Mouse (Mus musculus): ENCODE results near the gene Prickle2. TPM values are rescaled to one million over a fixed set of nuclear protein-coding genes. Genes with fewer than 3 reads are reported as not detected.

The Prickle2 gene
- polyA plus RNA-seq, 1 experiment: 23.6 TPM

DNA sequence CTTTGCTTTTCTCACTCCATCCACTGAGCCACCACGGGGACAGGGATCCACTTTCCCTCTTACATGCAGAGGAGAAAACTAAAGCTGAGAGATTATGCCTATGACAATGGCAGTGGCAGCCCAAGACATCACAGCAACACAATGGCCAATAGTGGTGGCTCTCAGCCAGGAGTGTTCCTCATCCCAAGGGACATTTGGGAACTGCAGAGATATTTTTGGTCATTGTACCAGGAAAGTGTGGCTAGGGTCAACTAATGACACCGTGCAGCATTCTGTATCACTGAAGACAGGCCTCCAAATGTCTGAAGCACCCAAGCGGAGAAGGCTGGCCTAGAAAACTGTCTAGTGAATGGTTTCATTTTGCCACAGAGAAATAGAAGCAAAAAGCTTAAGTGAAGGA is 91.2 kb downstream of the Prickle2 start:
- no peak overlapping the region for H3K4me3 ChIP-seq (replicated peaks; ENCODE audit: extremely low read depth, low read depth, low read length)
- DNase-seq: no peak
- TF ChIP-seq POLR2A (IDR thresholded peaks at IDR 0.05; ENCODE audit: borderline replicate concordance, extremely low read depth, low read depth, low read length) (no peak), CTCF (IDR thresholded peaks at IDR 0.05; ENCODE audit: insufficient read depth, low read length) (no peak)
- WGBS: 66% methylated on average over 3 of the region's 3 CpGs
- H3K4me1 ChIP-seq (ENCODE audit: control insufficient read depth, insufficient read depth, low read length): 0 out of 2 replicates have a peak, but pooled peaks cover under 1% of the 10 kb centered on the region

DNA sequence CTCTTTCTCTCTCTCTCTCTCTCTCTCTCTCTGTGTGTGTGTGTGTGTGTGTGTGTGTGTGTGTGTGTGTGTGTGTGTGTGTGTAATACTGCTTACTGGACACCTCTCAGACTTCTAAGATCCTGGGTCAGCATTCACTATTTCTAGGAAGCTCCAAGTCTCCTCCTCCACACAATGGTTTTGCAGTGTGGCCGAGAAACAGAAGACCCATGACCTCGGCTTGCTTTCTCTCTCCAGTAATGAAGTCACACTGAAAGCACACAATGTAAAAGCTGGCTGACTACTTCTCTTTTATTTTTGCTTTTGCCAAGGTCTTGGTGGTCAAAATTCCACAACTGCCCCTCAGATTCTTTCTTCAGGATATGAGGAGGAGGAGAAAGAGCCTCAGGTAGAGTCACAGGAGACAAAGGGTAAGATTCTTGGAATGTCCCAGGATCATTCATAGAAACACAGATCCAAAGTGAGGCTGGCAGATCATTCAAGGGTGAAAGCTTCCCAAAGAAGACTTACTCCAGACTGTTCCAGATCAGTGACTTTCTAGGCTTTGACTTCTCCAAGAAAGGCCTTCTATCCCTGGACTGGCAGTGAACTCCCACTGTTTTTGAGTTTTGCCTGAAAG is 93.7 kb downstream of the Prickle2 start:
- peaks cover 5% of the 10 kb centered on the region; the same call in 1 of the 2 replicates for H3K4me1 ChIP-seq (ENCODE audit: control insufficient read depth, insufficient read depth, low read length)
- 44% methylated on average over 2 of the region's 2 CpGs for WGBS
- TF ChIP-seq CTCF (IDR thresholded peaks at IDR 0.05; ENCODE audit: insufficient read depth, low read length): no peak
- no peak for TF ChIP-seq POLR2A (IDR thresholded peaks at IDR 0.05; ENCODE audit: borderline replicate concordance, extremely low read depth, low read depth, low read length)
- no peak overlapping the region for H3K4me3 ChIP-seq (replicated peaks; ENCODE audit: extremely low read depth, low read depth, low read length)
- no peak for DNase-seq

DNA sequence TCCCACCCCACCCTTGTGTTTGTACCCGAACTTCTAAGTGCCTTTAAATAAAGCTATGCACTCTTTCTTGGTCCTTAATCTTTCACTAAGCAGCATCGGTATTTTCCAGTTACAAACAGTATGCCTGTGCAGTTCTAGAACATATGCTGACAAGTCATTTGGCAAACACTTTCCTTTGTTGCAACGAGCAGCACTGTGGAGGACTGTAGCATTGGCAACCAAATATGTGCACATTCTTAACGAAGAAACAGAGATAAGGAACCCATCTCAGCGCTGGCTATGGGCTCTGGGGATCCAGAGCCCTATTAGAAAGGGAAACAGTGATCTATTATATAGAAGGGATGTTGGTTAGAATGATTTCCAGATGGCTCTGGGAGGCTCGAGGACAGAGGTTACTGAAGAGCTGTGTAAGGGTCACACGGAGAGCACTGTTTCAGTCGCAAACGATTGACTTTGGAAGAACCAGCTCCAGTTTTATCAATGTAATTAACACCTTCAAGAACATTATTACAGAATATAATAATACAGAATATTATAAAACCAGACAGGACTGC is 96.2 kb downstream of the Prickle2 start:
- no peak for TF ChIP-seq POLR2A (IDR thresholded peaks at IDR 0.05; ENCODE audit: borderline replicate concordance, extremely low read depth, low read depth, low read length)
- no peak for TF ChIP-seq CTCF (IDR thresholded peaks at IDR 0.05; ENCODE audit: insufficient read depth, low read length)
- peaks cover 5% of the 10 kb centered on the region; the same call in 1 of the 2 replicates for H3K4me1 ChIP-seq (ENCODE audit: control insufficient read depth, insufficient read depth, low read length)
- no peak for DNase-seq
- WGBS: 44% methylated on average over 9 of the region's 9 CpGs
- no peak overlapping the region for H3K4me3 ChIP-seq (replicated peaks; ENCODE audit: extremely low read depth, low read depth, low read length)

DNA sequence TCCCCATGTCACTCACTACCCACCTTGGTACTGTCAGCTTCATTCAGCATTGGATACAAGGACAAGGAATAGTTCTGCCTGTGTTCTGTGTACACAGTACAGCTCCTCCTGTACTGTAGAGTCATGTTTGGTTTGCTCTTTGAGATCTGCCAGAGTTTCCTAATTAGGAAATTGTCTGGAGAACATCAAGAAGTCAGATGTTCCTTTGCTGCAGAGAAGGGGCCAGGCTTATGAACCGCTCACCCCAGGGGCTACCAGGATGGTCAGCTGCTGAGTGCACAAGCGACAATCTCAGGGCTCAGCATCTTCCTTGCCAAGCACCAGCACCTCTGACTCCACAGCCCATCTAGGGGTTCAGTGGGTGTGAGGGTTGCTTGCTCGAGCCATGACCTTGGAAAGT is 96.9 kb downstream of the Prickle2 start:
- peaks cover 5% of the 10 kb centered on the region; the same call in 1 of the 2 replicates for H3K4me1 ChIP-seq (ENCODE audit: control insufficient read depth, insufficient read depth, low read length)
- no peak for DNase-seq
- WGBS: 59% methylated on average over 3 of the region's 3 CpGs
- TF ChIP-seq POLR2A (IDR thresholded peaks at IDR 0.05; ENCODE audit: borderline replicate concordance, extremely low read depth, low read depth, low read length) (no peak), CTCF (IDR thresholded peaks at IDR 0.05; ENCODE audit: insufficient read depth, low read length) (no peak)
- no peak overlapping the region for H3K4me3 ChIP-seq (replicated peaks; ENCODE audit: extremely low read depth, low read depth, low read length)

DNA sequence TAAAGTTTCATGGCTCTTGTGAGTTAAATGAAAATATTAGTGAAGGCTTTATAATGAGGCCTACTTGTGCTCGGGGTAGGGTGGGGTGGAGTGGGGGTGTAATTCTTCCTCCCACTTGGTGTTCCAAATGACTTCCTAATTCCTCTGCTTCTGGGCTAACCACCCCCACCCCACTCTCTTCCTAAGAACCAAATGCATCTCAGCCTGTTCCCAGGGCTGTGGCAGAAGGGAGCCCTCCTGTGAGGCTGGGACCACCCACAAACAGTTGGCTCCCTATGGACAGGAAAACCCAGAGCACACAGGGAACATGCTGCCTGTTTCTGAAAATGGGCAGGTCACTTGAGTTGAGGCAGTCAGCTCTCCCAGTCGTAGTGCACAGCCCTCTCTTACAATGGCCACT is 100.8 kb downstream of the Prickle2 start:
- TF ChIP-seq POLR2A (IDR thresholded peaks at IDR 0.05; ENCODE audit: borderline replicate concordance, extremely low read depth, low read depth, low read length) (no peak), CTCF (IDR thresholded peaks at IDR 0.05; ENCODE audit: insufficient read depth, low read length) (no peak)
- peaks cover 5% of the 10 kb centered on the region; the same call in 1 of the 2 replicates for H3K4me1 ChIP-seq (ENCODE audit: control insufficient read depth, insufficient read depth, low read length)
- WGBS: 50% methylated on average over 2 of the region's 2 CpGs
- no peak for DNase-seq
- no peak overlapping the region for H3K4me3 ChIP-seq (replicated peaks; ENCODE audit: extremely low read depth, low read depth, low read length)

DNA sequence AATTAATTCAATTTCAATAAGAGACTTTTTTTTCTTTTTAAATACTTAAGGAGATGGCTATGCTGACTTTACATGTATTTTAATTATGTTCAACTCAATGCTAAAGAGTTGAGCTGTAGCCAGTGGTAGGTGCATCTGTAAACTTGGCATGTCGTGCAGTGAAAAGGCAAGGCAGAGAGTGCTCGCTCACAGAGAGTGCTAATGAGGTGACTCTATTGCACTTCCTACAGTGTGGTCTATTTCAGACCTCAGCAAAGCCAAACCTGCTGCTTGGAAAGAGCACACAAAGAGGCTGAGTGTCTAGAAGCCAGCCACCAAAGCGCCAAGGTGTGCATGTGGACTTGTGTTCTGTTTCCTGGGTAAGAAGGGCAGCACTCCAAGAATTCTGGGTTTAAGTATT is 109.6 kb downstream of the Prickle2 start:
- no peak for TF ChIP-seq POLR2A (IDR thresholded peaks at IDR 0.05; ENCODE audit: borderline replicate concordance, extremely low read depth, low read depth, low read length)
- no peak for TF ChIP-seq CTCF (IDR thresholded peaks at IDR 0.05; ENCODE audit: insufficient read depth, low read length)
- WGBS: 80% methylated on average over 3 of the region's 3 CpGs

DNA sequence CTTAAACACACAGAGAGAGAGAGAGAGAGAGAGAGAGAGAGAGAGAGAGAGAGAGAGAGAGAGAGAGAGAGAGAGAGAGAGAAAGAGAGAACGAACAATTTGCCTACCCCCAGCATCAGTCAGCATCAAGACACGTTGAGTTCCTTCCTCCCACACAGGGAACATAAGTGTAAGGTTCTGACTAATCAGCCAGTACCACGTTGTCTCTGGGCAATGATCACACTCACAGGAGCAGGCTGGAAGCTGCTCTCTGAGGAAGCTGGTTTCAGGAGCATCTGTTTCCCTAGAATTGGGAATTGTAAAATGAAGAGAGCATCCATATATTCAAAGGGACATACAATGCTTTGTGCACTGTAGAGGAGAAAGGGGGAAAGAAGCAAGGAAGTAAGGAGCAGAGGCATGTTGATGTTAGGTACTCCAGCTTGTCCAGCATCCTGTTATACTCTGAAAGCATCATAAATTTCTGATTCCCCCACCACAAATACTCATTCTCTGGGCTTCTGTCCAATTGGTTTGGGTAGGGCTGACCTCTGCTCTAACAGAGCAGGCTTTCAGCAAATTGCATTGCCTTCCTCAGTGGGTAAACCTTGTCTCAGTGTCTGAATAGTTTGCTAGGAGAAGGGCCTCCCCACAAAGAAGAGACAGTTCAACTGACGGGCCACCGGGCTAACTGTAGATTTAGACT is 116.4 kb downstream of the Prickle2 start:
- TF ChIP-seq POLR2A (IDR thresholded peaks at IDR 0.05; ENCODE audit: borderline replicate concordance, extremely low read depth, low read depth, low read length): no peak
- no peak for TF ChIP-seq CTCF (IDR thresholded peaks at IDR 0.05; ENCODE audit: insufficient read depth, low read length)
- no peaks in the 10 kb centered on the region for H3K4me1 ChIP-seq (ENCODE audit: control insufficient read depth, insufficient read depth, low read length)
- WGBS: 69% methylated on average over 5 of the region's 5 CpGs
- no peak overlapping the region for H3K4me3 ChIP-seq (replicated peaks; ENCODE audit: extremely low read depth, low read depth, low read length)
- no peak for DNase-seq

More for the DNA sequence above, 109.6 kb downstream of the Prickle2 start:
- Histone ChIP-seq H3K4me1 (ENCODE audit: control insufficient read depth, insufficient read depth, low read length) (no peaks in the 10 kb centered on the region), H3K4me3 (replicated peaks; ENCODE audit: extremely low read depth, low read depth, low read length) (no peak overlapping the region)
- DNase-seq: no peak

DNA sequence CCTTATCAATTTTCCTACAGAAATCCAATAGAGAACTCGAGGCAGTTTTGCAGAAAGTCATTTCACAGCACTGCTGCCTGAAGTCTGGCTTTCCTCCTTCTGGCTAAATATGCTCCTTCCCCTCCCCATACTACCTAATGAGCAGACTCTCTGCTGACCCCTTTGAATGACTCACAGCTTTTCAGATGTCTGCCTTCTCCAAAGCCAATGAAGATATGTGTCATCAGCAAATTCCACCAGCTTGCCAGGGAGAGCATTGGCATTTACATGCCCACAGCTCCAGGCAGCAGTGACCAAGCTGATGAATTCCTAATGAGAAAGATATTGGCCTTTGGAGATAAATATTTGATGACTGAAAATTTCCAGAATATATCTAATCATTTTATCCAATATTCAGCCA is 121.9 kb downstream of the Prickle2 start:
- WGBS: 40% methylated on average over 1 of the region's 1 CpGs
- TF ChIP-seq POLR2A (IDR thresholded peaks at IDR 0.05; ENCODE audit: borderline replicate concordance, extremely low read depth, low read depth, low read length) (no peak), CTCF (IDR thresholded peaks at IDR 0.05; ENCODE audit: insufficient read depth, low read length) (no peak)
- DNase-seq: no peak
- no peak overlapping the region for H3K4me3 ChIP-seq (replicated peaks; ENCODE audit: extremely low read depth, low read depth, low read length)
- H3K4me1 ChIP-seq (ENCODE audit: control insufficient read depth, insufficient read depth, low read length): no peaks in the 10 kb centered on the region

DNA sequence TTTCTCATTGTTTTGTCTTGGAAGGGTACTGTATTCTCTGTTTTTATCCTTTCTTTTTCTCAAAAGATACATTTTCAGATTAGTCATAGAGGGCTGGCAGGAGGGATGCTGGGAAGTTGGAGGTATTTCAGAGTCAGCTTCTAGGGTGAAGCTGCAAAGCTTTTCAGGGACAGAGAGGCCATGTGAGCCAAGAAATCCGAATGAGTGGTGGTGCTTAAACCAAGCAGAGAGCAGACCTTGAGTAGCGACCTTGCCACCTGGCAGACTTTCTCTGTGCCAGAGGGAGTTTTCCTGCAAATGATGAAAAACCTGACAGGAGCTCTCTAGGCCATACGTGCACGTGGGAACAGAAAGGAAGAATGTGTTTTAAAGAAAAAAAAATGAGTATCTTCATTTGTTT is 130.7 kb downstream of the Prickle2 start:
- Histone ChIP-seq H3K4me3 (replicated peaks; ENCODE audit: extremely low read depth, low read depth, low read length) (no peak overlapping the region), H3K4me1 (ENCODE audit: control insufficient read depth, insufficient read depth, low read length) (no peaks in the 10 kb centered on the region)
- TF ChIP-seq POLR2A (IDR thresholded peaks at IDR 0.05; ENCODE audit: borderline replicate concordance, extremely low read depth, low read depth, low read length) (no peak), CTCF (IDR thresholded peaks at IDR 0.05; ENCODE audit: insufficient read depth, low read length) (no peak)
- WGBS: 69% methylated on average over 4 of the region's 4 CpGs
- no peak for DNase-seq

Measured in lung, adult 2 months (tissue).